Mouse (Mus musculus): ENCODE measurements around the gene Tmem268.
A peak's percentile ranks its signal among the peaks of the same experiment; 100 is the strongest.

The Tmem268 gene

DNA sequence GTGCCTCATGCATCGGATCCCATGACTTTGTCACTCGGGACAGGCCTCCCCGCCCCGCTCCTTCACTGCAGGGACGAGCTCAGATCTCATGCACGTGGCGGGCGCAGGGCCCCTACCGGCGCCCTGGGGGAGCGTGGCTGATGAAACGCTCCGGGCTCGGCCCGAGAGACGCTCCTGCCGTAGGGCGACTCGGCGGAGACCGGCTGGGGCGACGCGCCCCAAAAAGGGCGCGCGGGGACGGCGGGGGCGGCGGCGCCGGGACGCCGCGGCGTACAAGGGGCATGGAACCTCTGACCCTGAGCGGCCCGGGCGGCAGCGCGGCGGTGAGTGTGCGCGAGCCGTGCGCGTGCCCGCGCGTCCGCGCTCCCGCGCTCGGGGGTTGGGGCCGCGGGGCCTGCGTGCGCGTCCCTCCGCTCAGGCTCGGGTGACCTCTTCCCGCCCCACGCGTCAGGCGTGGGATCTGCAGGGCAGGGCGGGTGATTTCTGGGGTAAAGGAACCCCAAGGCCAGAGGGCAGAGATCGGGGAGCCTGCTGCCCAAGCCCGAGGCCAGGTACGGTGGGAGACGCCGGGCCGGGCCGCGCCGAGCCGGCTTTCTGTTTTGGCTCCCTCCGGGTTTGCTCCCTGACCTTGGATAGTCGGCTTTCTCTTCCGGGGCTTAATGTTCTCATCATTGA lies at the start of gene Tmem268:
TSS of gene Tmem268 (plus strand) at position 375 of the 675 bp plus-strand sequence.
- peak; percentile 55 to 63 for DNase-seq (ENCODE audit: low spot score in 2 of 2)

DNA sequence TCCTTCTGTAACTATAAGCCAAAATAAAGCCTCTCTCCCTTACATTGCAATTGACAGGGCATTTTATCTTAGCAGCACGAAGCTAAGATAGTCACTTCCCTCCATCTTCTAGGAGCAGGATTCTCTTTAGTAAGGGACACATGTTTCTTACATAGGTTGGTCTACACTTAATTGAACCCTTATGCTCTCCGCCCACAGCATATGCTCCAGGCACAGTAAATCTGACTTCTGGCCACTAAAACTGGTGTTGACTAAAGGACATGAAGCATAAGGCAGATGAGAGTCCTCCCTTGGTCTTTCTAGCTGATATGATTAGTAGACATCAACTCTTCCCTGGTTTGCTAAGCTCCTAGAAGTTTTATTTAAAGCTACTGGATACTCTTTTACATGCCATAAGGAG lies 45.7 kb upstream of the Tmem268 start:
- no peak for DNase-seq (ENCODE audit: low spot score in 2 of 2)

DNA sequence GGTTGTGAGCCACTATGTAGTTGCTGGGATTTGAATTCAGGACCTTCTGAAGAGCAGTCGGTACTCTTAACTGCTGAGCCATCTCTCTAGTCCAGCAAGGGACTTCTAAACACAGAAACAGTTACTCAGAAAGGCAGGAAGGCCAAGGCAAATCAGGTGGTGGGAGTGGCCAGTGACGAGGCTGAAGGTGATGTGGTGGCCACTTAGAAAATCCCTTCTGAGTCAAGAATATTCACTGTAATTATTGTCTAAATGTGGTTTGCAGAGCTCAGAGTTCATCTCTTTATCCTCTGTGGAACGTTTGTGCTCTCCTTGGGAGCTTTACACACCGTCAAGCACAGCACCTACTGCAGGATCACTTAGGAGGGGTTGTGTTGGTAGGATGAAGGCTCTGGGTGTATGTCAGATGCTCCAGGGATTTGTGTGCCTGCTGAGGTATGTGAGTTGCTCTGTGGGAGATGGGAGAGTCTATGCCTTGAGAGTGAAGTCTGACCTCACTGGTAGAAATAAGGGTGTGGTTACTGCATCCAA lies 44.1 kb upstream of the Tmem268 start:
- DNase-seq (ENCODE audit: low spot score in 2 of 2), result no peak

DNA sequence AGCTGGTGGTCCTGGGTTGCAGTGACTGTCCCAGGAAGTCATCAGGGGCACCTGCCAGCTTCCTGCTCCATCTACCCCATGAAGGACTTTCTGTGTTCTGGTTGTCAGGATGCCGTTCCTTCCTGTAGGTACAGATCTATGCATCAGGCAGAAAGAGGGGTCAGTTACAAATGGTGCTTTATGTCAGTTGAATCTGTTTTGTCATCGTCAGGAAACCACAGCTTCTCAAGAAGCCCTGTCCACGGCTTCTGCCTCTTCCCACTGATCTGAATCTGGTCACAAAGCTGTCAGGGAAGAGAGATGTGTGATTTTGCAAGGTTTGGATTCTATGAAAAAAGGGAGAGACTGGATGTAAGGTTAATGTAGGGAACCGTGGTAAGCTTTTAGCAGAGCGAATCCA lies 43.6 kb upstream of the Tmem268 start:
- DNase-seq (ENCODE audit: low spot score in 2 of 2), result no peak

DNA sequence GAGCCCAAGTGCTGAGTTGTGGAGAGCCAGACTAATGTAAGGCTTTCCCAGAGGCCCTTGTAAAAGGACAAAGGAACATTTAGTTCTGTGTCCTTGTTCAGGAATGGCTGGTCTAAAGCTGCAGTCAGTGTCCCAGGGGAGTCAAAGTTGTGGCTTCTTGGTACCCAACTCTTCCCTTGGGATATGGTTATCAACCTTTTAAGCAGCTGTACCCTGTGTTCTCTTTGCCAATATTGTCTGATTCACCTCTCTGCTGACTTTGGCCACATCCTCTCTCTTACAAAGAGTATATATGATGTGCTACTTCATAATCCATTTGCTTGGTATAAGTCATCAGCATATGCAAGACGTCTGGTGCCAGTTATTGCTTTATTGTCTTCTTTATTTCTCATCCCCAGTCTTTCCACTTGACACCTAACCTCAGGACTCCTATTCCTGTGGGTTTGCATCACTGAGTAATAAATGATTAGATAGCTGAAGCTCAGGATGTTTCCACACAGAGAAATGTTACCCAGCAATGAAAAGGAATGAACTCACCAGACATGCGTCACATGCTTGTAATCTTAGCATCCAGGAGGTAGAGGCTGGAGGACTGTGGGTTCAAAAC lies 36.7 kb upstream of the Tmem268 start:
- DNase-seq (ENCODE audit: low spot score in 2 of 2), result no peak

DNA sequence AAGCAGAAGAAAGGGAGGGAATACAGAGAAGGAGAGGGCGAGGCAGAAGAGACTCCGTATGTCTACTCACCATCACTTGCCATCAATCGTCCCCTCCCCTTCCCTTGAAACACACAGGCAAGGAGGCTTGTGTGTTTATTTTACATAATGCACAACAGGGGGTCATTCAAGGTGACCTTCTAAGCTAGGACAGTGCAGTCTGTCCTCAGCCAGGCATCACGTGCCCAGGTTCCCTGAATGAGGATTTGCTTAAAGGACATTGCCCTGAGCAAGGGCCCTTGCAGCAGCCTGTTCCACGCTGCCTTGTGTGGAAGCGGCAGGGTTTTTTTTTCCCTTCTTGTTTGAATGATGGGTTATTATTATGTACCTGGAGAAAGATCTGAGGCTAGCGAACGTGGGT lies 33.1 kb upstream of the Tmem268 start:
- no peak for DNase-seq (ENCODE audit: low spot score in 2 of 2)

DNA sequence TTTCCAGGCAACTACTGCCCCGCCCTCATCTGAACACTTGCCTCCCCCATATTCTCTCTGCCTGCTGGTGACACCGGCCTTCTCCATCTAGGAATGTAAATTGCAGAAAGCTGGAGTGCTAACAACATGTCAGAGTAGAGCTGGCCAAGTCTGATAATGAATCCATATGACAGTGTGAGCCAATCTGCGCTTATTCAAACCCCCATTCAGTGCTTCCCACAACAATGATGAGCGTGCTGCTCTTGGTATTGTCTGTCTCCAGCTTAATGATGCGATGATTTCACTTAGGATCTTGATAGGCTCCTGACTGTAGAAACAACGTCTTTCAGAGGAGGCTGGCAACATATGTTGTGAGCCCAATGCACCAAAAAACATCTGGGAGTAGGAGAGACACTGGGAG lies 29.6 kb upstream of the Tmem268 start:
- peak in 1 of 2 experiments; percentile 29 for DNase-seq (ENCODE audit: low spot score in 2 of 2)

DNA sequence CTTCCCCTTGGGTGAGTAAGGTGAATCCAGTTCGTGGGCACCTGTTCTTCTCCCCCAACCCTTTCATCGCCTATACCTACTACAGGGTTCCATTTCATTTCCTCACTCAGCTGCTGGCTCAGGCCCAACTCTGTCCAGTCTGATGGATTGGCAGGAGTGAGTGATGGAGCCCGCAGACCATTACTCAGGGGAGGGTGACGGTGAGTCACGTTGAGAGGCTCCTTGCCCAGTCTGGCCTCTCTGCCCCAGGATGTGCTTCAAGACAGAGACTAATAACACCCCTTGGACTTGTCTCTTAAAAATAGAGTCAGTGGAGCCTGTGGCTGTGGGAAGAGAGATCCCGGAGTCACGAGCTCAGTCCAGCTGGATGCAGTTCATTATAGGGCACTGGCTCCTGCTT lies 28.2 kb upstream of the Tmem268 start:
- no peak for DNase-seq (ENCODE audit: low spot score in 2 of 2)

DNA sequence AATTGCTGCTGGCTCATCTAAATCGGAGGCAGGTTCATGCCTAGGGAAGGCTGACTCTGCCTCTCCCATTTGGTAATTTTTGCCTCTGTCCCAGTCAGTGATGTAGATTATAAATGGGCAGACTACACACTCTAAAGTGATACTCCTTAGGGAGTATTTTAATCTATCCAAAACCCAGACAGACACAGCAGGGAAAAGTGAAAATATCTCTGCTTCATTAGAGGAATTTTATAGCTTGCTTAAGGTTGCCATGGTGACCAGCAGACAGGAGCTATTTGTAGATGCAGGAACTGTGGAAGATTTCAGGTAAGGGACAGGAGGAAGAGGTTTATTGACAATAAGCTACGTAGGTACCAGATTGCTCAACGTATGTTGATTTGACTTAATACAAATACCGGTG lies 21.0 kb upstream of the Tmem268 start:
- DNase-seq (ENCODE audit: low spot score in 2 of 2), result no peak

DNA sequence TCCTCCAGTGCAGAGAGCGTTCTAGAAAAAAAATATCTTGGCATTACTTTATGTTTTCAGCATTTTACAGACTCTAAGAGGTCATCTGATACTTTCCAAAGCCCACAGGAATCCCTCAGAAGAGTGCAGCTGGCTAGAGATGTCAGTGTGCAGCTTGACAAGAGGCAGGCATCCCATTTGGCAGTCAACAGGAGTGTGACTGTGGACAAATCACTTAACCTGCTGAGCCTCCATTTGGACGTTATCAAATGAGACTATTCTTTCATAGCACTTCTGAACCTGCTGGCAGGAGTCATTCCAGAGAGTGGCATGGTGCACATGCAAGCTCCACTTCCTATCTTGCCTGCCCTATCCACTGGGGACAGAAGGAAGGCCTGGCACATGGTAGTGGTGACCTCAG lies 16.4 kb upstream of the Tmem268 start:
- no peak for DNase-seq (ENCODE audit: low spot score in 2 of 2)

DNA sequence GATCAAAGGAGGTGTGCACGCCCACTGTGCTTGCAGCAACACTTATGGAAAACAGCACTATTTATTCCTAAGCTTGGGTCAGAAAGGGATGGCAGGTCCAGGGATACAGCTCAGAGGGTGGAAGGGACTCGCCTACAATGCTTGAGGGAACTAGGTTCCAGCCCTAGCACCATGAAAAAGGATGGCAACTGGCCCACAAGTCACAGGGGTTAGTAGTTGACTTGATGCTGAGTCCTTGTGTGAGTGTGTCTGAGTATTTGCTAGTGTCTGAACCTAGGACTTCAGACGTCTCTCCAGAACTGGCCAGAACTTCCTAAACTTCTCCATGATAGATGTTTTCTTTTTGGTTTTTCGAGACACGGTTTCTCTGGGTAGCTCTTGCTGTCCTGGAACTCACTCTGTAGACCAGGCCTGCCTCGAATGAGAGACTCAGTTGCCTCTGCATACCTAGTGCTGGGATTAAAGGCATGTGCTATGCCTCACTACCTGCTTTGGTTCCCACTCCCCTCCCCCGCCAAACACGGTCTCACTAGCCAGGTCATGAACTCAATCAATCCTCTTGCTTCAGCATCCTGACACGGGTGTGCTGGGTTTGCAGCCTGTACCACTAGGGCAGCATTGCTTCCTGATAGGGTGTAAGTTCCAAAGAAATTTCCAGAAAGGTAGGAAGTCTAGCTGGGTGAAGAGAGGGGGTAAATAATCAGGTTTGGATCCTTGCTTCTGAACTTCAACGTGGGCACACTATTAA lies 14.7 kb upstream of the Tmem268 start:
- no peak for DNase-seq (ENCODE audit: low spot score in 2 of 2)

DNA sequence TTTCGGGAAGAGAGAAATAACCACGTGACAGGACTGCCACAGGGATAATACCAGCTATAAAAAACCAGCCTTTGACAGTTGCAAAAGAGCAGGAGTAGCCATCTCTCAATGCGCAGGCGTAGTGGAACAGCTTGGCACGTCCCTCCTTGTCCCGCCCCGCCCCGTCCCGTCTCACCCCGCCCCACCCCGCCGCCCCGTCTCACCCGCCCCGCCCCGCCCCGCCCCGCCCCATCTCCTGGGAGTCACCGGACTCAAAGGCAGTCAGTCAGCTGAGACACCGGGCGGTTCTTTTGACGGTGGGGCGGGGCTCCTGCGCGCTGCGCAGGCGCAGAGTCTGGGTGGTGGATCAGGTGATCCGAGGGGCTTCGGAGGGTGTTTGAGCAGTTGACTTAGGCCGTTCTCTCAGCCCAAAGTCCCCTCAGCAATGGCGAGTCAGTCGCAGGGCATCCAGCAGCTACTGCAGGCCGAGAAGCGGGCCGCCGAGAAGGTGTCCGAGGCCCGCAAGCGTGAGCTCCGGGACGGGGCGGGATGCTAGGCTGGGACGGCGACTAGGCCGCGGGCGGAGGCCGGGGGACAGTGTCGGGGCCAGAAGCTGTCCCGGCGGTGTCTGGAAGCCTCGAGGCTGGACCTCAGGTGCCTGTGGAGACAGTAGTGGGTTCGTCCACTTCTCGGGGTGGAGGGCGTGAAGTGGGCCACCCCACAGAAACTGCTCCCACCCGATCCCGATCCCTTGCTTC lies 13.9 kb upstream of the Tmem268 start, which contains the start of gene Atp6v1g1:
TSS of gene Atp6v1g1 (plus strand) at position 279 of the 737 bp plus-strand sequence.
- peak; percentile 85 to 93 for DNase-seq (ENCODE audit: low spot score in 2 of 2)

DNA sequence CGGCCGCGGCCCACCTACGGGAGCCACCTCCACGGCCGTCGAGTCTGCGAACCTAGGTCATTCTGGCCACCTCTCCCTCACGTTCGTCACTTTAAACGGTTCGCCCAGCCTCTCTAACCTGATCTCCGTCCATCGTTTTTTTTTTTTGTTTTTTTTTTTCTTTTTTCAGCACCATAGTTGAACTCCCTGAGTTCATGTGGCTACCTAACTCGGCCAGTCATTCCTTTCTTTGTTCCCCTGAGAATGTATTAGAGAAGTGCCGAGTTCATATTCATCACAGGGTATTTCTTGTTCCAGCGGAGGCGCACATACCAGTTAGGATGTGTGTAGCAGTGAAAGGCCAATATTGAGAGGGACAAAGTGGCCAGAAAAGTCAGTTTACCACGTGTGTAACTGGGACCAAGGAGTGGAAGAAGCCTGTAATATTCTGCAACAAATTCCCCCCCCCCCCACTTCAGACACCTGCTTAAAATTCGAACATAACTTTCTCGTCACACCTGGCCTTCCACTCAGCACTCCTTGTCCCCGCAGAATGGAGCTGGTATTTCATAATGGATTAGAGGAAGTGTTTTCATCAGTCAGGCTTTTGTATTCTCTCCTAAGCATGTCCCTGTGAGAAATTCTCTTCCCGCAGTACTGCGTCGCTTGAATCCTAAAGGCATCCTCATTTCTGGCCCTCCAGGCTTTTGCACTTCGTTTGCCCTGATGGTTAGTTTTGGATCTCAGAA lies 13.2 kb upstream of the Tmem268 start:
- DNase-seq (ENCODE audit: low spot score in 2 of 2), result no peak

DNA sequence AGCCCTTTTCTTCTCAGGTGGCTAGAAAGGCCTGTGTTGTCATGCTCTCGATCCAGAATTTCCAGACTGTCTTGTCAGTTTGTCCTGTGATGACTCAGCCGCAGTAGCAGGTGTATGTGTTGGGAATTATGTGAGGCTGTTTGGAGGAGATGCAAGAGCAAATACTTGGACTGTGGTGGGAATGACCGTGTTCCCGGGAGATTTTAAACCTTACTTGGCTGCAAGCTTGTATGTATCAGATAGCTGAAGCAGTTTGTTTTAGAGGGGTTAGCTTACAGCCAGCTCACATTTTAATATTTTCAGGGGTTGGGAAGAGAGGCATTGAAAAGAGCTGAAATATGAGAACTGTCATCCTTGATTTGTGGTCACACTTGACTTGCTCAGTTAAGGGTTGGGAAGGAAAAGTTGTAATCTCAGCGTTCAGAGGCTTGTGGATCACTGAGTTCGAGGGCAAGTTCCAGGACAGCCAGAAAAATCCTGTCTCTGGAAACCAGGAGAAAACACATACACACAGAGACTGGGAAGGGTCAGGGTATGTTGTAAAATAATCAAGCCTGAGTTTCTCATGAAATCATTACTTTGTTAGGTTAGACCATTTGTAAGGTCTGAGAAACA lies 12.0 kb upstream of the Tmem268 start:
- no peak for DNase-seq (ENCODE audit: low spot score in 2 of 2)

DNA sequence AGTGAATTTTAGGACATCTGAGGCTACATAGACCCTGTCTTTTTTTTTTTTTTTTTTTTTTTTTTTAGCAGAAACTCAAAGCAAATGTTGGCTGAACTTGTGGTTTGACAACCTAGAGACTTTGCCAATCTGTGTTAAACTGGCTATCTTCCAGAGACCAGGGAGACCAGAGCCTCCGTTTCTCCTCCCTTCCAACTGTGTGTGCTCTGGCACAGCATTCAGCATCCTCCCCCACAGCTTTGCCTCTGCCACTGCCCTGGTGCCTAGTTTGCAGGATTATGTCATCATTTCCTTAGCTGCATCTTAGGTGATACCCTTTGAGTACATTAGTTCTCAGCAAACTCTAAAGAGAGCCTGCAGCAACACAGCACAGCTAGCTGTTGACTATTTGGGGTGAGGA lies 10.8 kb upstream of the Tmem268 start:
- DNase-seq (ENCODE audit: low spot score in 2 of 2), result no peak

DNA sequence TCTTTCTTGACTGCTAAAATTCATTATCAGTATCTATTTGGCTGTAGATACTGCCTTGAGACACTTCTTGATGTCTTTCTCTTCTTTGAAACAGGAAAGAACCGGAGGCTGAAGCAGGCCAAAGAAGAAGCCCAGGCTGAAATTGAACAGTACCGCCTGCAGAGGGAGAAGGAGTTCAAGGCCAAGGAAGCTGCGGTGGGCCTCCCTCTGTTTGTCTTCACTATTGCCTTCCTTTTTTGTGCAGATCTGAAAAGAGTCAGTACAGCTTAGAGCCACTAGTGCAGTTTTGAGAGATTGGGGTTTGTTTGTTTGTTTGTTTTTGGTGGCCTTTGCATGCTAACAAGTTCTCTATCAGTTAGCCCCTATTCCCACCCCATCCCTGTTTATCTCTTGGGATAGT lies 10.1 kb upstream of the Tmem268 start:
- DNase-seq (ENCODE audit: low spot score in 2 of 2), result no peak

DNA sequence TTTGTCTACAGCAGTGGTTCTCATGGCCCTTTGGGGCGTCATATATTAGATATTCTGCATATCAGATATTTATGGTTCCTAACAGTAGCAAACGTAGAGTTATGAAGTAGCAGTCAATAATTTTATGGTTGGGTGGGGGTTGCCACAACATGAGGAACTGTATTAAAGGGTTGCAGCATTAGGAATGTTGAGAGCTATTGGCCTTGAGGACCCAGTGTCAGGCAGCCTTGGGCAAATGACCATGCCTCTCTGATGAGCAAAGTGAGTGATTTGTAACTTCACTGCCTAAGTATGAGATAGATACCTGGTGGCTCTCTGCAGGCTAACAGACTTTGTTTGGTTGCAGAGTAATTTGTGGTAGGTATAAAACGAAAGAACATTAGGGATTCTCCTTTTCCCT lies 7.7 kb upstream of the Tmem268 start:
- no peak for DNase-seq (ENCODE audit: low spot score in 2 of 2)

DNA sequence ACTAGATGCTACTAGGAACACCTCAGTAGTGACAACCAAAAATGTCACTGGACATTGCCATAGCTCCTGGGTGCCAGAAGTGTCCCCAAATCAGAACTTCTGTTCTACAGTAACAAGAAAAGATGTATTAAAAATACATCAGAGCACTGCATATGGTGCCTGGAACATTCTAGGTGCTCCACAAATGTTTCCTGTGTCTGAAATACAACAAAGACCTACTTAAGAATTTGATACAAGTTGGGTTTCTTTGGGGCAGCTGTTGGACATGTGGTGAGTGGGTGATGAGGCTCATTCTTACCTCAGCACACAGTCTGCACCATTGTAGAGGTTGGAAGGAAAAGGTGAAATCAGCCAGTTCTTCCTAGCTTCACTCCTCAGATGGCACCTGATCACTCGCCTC lies 5.7 kb upstream of the Tmem268 start:
- DNase-seq (ENCODE audit: low spot score in 2 of 2), result no peak

DNA sequence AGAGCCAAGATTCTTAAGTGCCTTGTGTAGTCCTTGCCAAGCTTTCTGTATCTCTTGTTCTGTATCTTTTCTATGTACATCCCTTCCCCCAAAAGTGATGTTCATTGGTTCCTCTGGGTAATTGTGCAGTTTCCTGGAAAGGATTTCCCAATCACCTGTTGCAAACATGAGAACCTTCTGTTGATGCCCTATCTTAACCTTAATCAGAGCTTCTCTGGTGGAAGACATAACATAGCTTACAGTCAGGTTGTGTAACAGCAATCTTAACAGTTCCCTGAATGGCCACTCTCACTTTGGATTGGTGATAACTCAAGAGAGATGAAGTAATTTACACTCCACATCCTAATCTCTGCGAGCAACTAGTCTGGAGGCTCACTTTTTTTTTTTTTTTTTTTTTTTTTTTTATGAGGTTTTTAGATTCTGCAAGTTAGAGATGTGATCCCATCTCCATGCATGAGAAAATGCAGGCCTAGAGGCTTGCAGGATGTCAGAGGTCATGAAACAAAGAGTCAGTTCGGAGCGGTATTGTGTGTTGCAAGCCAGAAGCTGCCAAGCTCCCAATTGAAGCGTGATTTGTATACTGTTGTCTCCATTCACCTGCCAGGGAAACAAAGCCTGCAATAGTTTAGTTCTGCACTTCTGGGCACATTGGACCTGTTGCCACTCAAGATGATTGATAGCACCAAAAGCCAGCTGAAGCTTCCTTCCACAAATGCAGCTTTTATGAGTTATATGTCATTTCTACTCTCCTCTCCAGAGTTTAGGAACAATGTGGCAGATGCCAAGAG lies 4.6 kb upstream of the Tmem268 start:
- no peak for DNase-seq (ENCODE audit: low spot score in 2 of 2)

DNA sequence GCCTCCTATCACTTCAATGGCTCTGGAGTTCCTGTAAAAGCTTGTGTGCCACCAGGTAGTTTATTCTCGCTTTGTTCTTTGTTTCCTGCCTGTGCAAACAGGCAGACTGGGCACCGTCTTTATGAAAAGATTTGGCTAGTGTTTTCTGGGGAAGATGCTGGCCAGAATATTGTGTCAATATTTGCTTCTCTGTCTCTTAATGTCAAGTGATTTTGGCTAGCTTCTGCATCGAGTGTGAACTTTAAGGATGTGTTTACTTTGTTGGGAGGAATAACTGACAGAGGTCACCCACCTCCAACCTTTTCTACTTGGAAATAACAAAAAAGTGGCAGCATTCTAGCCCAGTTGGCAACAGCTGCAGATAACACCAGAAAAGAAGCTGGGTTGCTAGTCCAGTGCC lies 4.0 kb upstream of the Tmem268 start:
- DNase-seq (ENCODE audit: low spot score in 2 of 2), result no peak
